Mouse (Mus musculus): ENCODE results near the gene Gm26661. TPM values are rescaled to one million over a fixed set of nuclear protein-coding genes. Genes with fewer than 3 reads are reported as not detected.
A peak's percentile ranks its signal among the peaks of the same experiment; 100 is the strongest.

Gene Gm26661
- polyA plus RNA-seq (2015; fragmentation: Nextera tagmentation; extraction: Ambion mirVana) = not detected in 2 replicates

GRCm38 (mm10) chr14:7791532-7792159 is at the start of gene Gm26661:
TSS of gene Gm26661 (plus strand) at chr14:7791587.
- H3K4me2 ChIP-seq (replicated peaks; ENCODE audit: low read depth) = peak within 1 kb of the TSS; percentile 68
- peak; percentile 92 for ATAC-seq (ENCODE audit: low FRiP score, low TSS enrichment)
- peak within 1 kb of the TSS; percentile 43; the same call in 1 of the 2 replicates for H3K9ac ChIP-seq (ENCODE audit: low read length)
- DNase-seq (ENCODE audit: low spot score) = peak; percentile 84
- peak within 1 kb of the TSS; percentile 35 for H3K4me3 ChIP-seq (ENCODE audit: low read depth, low read length)
- no peak within 1 kb of the TSS for H3K27ac ChIP-seq (replicated peaks)
- H3K4me1 ChIP-seq (replicated peaks; ENCODE audit: control insufficient read depth, insufficient read depth) = no peaks in the 10 kb centered on the region
- 2% methylated on average over 30 of the region's 30 CpGs for WGBS
- H3K9me3 ChIP-seq (ENCODE audit: control insufficient read depth, low read length) = no peaks in the 10 kb centered on the region
- no peaks in the 10 kb centered on the region for H3K36me3 ChIP-seq (ENCODE audit: control insufficient read depth, insufficient read depth, low read length)
- H3K27me3 ChIP-seq (ENCODE audit: control insufficient read depth, insufficient read depth, low read length) = no peaks in the 10 kb centered on the region
- peak; percentile 63 for TF ChIP-seq CTCF (IDR thresholded peaks at IDR 0.05; ENCODE audit: low read depth)
- TF ChIP-seq EP300 (optimal IDR thresholded peaks at IDR 0.05) = no peak

GRCm38 (mm10) chr14:7748944-7749763 is 42.2 kb upstream of the Gm26661 start:
- TF ChIP-seq EP300 (optimal IDR thresholded peaks at IDR 0.05) (no peak), CTCF (IDR thresholded peaks at IDR 0.05; ENCODE audit: low read depth) (peak; percentile 89)
- WGBS = 20% methylated on average over 11 of the region's 11 CpGs
- H3K4me1 ChIP-seq (replicated peaks; ENCODE audit: control insufficient read depth, insufficient read depth) = no peaks in the 10 kb centered on the region
- no peak; the same call in 1 of the 2 replicates for ATAC-seq (ENCODE audit: low FRiP score, low TSS enrichment)
- H3K9me3 ChIP-seq (ENCODE audit: control insufficient read depth, low read length) = no peaks in the 10 kb centered on the region
- H3K27ac ChIP-seq (replicated peaks) = no peak overlapping the region
- DNase-seq (ENCODE audit: low spot score) = peak; percentile 48
- peak overlapping the region; percentile 6 for H3K4me2 ChIP-seq (replicated peaks; ENCODE audit: low read depth)
- no peaks in the 10 kb centered on the region for H3K27me3 ChIP-seq (ENCODE audit: control insufficient read depth, insufficient read depth, low read length)
- H3K9ac ChIP-seq (ENCODE audit: low read length) = no peak overlapping the region
- H3K36me3 ChIP-seq (ENCODE audit: control insufficient read depth, insufficient read depth, low read length) = no peaks in the 10 kb centered on the region
- H3K4me3 ChIP-seq (ENCODE audit: low read depth, low read length) = no peak overlapping the region

GRCm38 (mm10) chr14:7749764-7750089 is 41.7 kb upstream of the Gm26661 start:
- no peak for ATAC-seq (ENCODE audit: low FRiP score, low TSS enrichment)
- DNase-seq (ENCODE audit: low spot score) = peak; percentile 26

GRCm38 (mm10) chr14:7765569-7766314 is 25.6 kb upstream of the Gm26661 start:
- no peaks in the 10 kb centered on the region for H3K9me3 ChIP-seq (ENCODE audit: control insufficient read depth, low read length)
- DNase-seq (ENCODE audit: low spot score) = peak; percentile 90
- no peak overlapping the region for H3K4me2 ChIP-seq (replicated peaks; ENCODE audit: low read depth)
- no peak overlapping the region for H3K27ac ChIP-seq (replicated peaks)
- no peaks in the 10 kb centered on the region for H3K36me3 ChIP-seq (ENCODE audit: control insufficient read depth, insufficient read depth, low read length)
- ATAC-seq (ENCODE audit: low FRiP score, low TSS enrichment) = peak; percentile 91
- no peak overlapping the region for H3K9ac ChIP-seq (ENCODE audit: low read length)
- H3K4me1 ChIP-seq (replicated peaks; ENCODE audit: control insufficient read depth, insufficient read depth) = no peaks in the 10 kb centered on the region
- no peaks in the 10 kb centered on the region for H3K27me3 ChIP-seq (ENCODE audit: control insufficient read depth, insufficient read depth, low read length)
- TF ChIP-seq CTCF (IDR thresholded peaks at IDR 0.05; ENCODE audit: low read depth) (peak; percentile 95), EP300 (optimal IDR thresholded peaks at IDR 0.05) (no peak)
- 18% methylated on average over 9 of the region's 9 CpGs for WGBS
- no peak overlapping the region for H3K4me3 ChIP-seq (ENCODE audit: low read depth, low read length)

More at GRCm38 (mm10) chr14:7749764-7750089, 41.7 kb upstream of the Gm26661 start:
- Histone ChIP-seq H3K9ac (ENCODE audit: low read length) (no peak overlapping the region), H3K9me3 (ENCODE audit: control insufficient read depth, low read length) (no peaks in the 10 kb centered on the region), H3K4me3 (ENCODE audit: low read depth, low read length) (no peak overlapping the region), H3K27me3 (ENCODE audit: control insufficient read depth, insufficient read depth, low read length) (no peaks in the 10 kb centered on the region), H3K4me2 (replicated peaks; ENCODE audit: low read depth) (peak overlapping the region; percentile 6; the same call in 1 of the 2 replicates), H3K4me1 (replicated peaks; ENCODE audit: control insufficient read depth, insufficient read depth) (no peaks in the 10 kb centered on the region), H3K36me3 (ENCODE audit: control insufficient read depth, insufficient read depth, low read length) (no peaks in the 10 kb centered on the region), H3K27ac (replicated peaks) (no peak overlapping the region)
- TF ChIP-seq CTCF (IDR thresholded peaks at IDR 0.05; ENCODE audit: low read depth) (no peak), EP300 (optimal IDR thresholded peaks at IDR 0.05) (no peak)
- 8% methylated on average over 4 of the region's 4 CpGs for WGBS

GRCm38 (mm10) chr14:7773714-7774389 is 17.5 kb upstream of the Gm26661 start:
- no peaks in the 10 kb centered on the region for H3K9me3 ChIP-seq (ENCODE audit: control insufficient read depth, low read length)
- ATAC-seq (ENCODE audit: low FRiP score, low TSS enrichment) (peak; percentile 66), DNase-seq (ENCODE audit: low spot score) (peak; percentile 68)
- TF ChIP-seq EP300 (optimal IDR thresholded peaks at IDR 0.05) = no peak
- no peak for TF ChIP-seq CTCF (IDR thresholded peaks at IDR 0.05; ENCODE audit: low read depth)
- no peaks in the 10 kb centered on the region for H3K4me1 ChIP-seq (replicated peaks; ENCODE audit: control insufficient read depth, insufficient read depth)
- peak overlapping the region; percentile 54 for H3K9ac ChIP-seq (ENCODE audit: low read length)
- no peaks in the 10 kb centered on the region for H3K27me3 ChIP-seq (ENCODE audit: control insufficient read depth, insufficient read depth, low read length)
- 30% methylated on average over 24 of the region's 24 CpGs for WGBS
- no peak overlapping the region; the same call in 1 of the 2 replicates for H3K27ac ChIP-seq (replicated peaks)
- H3K4me3 ChIP-seq (ENCODE audit: low read depth, low read length) = peak overlapping the region; percentile 46
- H3K4me2 ChIP-seq (replicated peaks; ENCODE audit: low read depth) = peak overlapping the region; percentile 50
- no peaks in the 10 kb centered on the region for H3K36me3 ChIP-seq (ENCODE audit: control insufficient read depth, insufficient read depth, low read length)

Measured in stomach, postnatal 0 days (tissue).